Mouse (Mus musculus) heart, postnatal 36 days (tissue): ENCODE data around the gene Ackr1. TPM values are rescaled to one million over a fixed set of nuclear protein-coding genes. Genes with fewer than 3 reads are reported as not detected.

Experiments used
- DNase-seq, 2 experiments: peaks; one replicate each; pipeline ENCODE4 v3.0.0; 2021 to 2022
- intact Hi-C: fragments of 180-260 bp; cut with DNase I; formaldehyde crosslinking; loops from one replicate; pipeline ENCODE4 v1.15.1; 2025
- total RNA-seq, 2 experiments: library from RNA; stranded (reverse); gene quantifications; 2 replicates each; pipeline ENCODE4 v1.2.3; 2021

Gene Ackr1
- total RNA-seq = under 1 TPM; 0.38 to 0.78 TPM

DNA sequence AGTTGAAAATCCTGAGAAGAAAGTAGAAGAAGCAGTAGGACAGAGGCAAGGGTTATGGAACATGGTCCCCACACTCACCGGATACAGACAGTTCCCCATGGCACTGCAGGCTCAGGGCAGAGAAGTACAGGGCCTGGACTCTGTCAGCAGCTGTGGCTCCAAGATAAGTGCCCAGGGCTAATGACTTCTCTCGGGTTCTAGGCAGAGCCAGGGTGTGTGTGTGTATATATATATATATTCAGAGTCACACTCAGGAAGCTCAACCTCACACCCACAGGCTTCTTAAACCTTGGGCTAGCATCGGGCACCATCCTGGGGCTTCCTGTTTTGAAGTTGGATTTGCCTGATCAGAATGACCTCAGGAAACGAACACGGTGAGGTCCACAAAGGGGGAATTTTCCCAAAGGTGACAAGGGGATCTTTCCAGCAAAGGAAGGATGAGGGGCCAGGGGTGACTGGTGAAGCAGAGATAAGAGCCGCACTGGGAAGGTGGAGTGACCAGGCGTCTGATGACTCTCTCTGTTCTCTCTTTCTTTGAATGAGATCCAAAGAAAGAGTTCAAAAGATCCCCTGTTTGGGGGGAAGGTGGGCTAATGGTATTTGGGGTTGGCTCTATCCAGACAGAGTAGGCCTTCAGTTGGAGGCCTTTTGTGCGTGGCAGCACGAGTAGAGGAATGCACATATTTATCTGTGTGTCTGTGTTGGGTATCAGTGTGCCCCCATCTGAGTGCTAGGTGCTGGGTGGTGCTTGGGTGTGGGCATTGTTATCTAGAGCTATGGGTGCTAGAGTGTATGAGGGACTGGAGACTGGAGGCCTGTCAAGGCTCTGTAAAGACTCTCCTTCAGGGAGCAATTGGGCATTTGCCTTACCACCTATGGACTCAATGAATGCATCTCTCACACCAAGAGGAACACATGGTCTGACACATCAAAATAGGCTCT is at the start of gene Ackr1:
Gene Ackr1 (minus strand): TSS at position 439 of the 942 bp plus-strand sequence.
- DNase-seq = no peak
- intact Hi-C loops = no loop called here

DNA sequence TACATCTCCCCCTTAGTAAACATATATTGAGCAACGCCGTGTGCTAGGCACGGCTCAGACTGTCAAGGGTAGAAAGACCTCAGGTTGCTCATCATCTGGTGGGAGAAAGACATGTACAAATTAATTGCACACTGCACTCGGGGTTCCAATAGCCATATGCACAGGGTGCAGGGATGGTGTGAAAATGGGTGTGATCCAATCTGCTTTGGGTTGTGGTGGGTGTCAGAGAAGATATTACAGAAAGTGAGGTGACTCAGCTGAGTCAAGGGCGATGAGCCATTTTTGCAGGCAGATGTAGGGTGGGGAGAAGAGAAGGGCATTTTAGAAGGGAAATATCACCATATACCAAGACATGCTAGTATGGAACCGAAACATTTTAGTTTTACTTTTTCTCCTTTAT is 47.9 kb upstream of the Ackr1 start:
- no peak for DNase-seq
- intact Hi-C loops = no loop called here

DNA sequence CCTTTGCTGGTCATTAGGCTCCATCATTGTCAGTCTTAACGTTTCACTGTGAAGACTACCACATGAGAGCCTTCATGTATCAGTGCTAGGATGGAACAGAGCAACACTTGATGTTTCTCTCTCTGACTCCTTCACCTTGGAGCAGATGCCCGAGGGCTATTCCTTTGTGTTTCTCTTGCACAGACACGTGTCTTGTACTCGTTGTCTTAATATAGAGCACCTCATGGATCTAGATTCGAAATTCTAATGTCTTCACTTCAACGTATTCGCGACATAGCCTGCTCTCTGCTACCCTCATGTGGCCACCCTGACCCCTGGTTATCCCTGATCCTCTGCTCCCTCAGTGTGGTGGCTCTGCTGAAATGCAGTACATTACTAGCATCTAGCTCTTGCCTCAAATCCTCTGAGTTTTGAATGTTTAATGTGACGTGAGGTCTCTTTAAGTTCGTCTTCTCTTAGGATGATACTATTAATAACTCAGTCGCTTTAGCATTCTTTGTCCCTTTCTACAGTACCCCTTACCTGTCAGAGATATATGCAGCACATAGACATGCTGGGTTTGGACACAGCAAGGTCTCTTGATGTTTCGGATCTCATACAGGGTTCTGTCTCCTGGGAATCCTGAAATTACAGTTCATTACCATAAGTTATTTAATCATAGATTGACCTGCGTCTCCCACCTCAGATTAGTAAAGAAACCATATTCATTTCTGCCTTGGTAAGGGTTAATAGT is 44.0 kb upstream of the Ackr1 start:
- DNase-seq = peak; percentile 38 to 52
- intact Hi-C loops = loop anchor here (2.0 kb wide), 2 partner anchors 39 to 53 kb away; no protein-coding TSS in a partner anchor

DNA sequence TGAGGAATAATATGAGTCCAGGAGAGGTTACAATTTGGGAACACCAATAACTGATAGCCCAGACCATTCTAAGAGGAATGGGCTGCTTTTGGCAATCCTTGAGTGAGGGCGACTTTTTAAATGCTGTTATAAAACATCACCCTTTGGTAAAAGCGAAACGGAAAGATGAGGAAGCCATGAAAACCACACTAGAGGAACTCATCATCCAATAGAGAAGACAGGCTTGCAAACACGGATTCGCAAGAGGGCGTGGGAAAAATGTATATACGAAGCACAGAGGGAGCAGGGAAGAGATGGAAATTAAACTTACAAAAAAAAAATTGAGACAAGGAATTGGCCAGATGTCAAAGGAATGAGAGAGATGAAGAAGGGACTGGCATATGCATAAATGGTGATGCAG is 40.5 kb upstream of the Ackr1 start:
- intact Hi-C loops = no loop called here
- no peak for DNase-seq

DNA sequence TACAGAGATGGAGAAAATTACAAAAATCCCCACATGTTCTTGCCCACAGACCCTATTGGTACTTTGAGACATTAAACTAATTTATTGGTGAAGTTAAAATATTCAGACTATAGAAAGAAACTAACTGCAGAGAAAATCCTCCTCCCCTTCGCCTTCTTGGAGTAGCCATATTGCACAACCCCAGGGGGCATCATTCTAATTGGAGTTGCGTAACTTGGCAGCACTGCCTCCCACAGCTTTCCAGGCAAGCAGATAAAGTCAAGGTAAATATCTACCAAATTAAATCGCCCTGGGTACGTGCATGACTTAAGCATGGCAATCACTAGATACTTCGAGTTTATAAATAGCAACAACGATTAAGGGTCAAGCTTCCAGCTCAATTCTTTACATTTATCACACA is 38.0 kb upstream of the Ackr1 start:
- DNase-seq = no peak
- intact Hi-C loops = no loop called here

DNA sequence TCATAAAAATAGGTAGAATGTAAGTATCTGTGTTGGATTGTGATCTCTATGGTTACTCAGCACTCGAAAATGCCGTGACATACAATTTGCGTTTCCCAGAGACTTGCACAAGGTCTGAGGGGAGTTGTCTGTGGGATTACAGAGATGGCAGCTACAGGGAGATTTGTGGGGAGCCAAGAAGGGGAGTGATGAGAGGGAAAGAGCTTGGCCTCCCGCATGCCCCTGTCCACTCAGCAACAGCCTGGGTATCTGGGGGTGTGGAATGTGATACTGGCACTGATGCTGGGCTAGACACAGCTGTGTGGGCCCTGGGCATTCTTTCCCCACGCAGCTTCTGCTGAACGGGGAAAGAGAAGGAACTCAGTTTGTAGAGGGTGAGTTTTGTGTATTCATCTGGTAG is 36.9 kb upstream of the Ackr1 start:
- intact Hi-C loops = no loop called here
- DNase-seq = no peak

DNA sequence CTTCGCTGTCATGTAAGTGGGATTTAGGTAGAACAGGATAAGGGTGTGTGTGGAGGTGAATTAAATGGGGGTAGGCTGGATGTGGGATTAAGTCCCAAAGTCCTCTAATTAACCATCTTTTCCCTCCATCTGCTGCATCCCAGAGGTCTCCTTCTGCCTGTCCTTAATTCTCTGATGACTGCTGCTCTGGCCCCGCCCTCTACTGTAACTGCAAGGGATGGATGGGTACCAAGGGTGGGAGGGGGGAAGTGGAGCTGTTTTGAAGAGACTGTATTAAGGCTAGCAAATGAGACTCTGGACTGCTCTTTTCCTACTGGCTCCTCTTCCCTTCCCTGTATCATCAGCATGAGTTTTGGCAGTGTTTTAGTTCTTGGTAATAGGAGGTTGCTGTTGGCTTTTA is 36.1 kb upstream of the Ackr1 start:
- intact Hi-C loops = no loop called here
- no peak for DNase-seq

DNA sequence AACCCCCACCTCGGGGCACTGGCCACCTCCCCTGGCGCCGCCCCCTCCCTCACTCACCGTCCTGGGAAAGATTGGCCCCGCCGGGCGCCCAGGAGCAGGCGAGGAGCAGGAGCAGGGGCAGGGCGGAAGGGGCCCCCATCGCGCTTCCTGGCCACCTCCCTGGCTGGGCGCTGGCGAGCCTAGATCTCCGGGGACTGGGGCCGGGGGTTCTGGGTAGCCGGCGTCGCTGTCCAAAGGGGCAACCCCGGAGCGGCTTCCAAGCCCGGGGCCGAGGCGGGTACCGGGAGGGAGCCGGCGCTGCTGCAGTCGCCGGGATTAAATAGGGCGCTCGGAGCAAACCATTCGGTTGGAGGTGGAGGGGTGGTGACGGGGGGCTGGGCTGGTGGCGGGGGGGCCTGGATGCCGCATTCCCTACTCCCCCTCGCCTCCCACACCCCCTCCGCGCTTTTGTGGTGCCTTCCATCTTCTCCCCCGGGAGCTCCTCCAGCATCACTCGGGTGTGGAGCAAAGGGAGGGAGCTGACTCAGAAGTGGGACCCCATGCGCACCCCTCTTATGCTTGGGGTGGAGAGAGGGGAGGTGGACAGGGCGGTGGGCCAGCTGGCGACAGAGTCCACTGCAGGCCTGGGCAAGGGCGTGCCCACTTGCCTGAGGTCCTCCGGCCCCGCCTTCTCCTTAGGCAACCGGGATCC is 34.0 kb upstream of the Ackr1 start, which contains the start of gene Cadm3:
Gene Cadm3 (minus strand): TSS at position 340 of the 691 bp plus-strand sequence.
- intact Hi-C loops = no loop called here
- peak in 1 of 2 experiments; percentile 11 for DNase-seq

DNA sequence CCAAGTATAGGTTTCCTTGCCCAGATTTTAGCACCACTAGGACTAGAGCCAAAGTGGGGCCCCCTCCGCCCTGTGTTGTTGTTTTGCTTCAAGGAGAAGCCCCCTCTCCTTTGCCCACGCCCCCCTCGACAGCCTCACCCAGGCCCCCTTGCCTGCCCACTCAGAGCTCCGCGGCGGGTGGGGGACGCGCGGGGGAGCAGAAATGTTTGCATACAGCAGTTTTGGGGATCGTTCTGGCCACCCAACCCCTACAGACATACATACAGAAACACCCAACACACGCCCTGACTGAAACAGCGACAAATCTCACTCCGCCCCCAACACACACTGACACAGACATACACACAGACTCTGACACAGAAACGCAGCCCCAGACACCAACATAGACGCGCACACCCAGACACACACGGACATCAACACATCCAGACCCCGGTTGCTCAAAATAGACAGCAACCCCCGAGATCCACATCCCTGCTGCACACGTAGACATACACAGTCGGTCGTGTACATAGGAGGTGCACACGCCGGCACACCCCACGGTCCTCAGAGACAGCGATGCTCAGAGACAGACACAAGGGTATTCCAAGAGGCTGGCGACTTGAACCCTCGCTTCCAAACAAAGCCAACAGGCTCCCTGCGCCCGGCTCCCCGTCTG is 33.3 kb upstream of the Ackr1 start:
- intact Hi-C loops = no loop called here
- no peak for DNase-seq

DNA sequence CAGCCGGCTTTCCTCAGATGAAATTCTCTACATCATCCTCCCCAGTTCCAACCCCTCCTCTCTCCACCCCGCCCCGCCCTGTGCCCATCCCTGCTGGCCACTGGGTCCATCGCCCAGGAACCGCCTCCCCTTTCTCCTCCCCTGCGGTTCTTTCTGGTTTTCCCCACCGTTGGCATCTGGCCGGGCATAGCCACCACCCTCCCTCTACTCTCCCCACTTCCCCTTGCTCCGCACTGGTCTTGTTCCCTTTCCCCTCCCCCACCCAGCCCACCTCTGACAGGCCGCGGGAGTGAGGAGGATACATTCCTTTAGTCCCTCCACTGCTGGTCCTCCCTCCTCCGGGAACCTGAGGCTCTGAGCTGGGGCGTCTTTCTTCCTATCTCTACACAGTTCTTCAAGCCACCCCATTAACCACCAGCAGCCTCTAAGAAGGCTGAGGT is 32.4 kb upstream of the Ackr1 start:
- no peak for DNase-seq
- intact Hi-C loops = no loop called here

DNA sequence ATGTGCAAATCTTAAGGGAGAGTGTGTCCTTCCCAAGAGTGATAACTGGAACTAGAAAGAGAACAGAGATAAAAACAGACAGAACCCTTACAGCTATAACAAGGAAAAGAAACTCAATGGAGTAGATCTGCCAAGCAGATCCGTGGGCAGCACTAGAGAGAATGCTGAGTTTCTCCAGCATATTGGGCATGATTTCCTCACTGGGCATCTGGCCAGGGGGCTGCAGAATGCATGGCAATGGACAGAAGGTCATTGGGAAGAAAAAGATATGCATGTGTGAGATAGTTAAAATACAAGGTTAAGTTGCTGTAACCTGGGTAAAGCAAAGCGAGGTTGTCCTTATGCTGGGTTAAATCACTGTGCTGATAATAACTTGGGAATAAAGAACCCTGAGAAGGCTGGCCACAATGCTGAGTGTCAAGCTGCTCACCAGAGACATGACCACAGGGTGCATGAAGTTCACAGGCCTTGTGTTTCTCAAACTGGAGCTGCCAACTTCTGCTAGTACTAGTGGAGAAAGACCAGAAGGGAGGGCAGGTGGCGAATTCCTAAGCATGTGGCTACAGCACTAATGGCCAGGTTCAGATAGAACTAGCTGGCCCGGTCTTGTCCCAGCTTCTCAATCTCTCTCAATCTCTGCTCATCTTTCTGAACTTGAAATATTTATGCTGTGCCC is 30.7 kb upstream of the Ackr1 start:
- intact Hi-C loops = no loop called here
- no peak for DNase-seq

DNA sequence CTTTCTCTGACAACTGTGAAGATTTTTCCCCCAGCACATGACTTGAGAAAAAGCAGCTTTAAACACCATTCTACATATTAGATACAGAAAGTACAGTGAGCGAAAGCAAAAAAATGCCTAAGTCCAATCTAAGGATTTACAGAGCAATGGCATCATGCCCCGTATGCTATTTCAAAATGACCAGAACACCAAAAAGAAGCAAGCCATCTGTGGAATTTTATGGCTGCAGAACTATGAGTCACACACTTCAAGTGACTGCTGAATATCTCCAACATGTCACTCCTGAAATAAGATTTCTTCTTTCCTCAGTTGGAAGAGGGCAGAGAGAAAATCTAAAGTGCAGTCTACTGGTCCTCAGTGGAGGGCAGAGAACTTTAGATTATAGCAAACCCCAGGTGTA is 29.9 kb upstream of the Ackr1 start:
- intact Hi-C loops = no loop called here
- no peak for DNase-seq

DNA sequence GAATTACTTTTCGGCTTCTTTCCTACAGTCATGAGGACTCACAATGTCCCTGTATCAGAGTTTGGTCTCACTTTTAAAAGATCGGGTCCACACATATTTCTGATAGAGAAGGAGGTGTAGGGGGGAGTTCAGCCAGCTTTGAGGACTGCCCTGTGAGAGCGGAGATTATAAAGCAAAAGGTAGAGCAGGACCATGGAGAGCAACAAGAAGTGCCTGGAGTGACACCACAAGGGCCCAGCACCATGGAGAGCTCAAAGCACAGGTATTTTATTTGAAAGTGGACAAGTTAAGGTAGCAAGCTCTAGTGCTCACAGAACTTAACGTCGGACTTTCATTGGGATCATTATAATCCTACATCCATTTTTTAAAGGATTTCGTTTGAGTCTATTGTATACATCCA is 28.1 kb upstream of the Ackr1 start:
- peak; percentile 22 to 28 for DNase-seq
- intact Hi-C loops = no loop called here

DNA sequence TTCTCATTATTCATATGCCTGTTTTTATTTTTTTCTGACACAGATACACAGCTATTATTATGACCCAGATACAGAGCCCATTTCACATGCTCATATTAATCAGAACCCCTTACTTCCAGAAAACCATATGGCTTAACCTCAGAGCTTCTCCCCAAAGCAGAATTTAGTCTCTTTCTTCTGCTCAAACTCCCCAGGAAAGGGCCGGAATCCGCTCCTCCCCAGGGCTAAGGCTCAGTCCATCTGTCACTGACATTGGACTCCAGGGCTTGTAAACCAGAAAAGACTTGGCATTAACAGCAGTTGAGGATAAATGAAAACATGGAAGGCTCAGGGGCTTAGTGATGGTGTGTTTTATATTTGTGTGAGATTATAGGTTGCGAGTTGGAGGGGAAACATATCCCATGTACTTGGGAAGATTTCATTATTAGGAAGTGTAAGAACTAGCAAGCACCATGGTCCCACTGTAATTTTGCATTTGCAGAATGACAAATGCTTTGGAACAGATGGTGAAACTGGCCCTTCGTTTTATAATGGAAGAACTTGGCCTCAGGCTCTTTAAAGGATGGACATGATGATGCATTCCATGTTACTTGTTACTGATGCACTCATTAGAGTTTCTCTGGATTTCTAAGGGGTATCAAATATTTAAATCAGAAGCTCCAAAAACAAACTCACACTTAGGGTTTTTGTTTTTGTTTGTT is 26.2 kb upstream of the Ackr1 start:
- no peak for DNase-seq
- intact Hi-C loops = no loop called here

DNA sequence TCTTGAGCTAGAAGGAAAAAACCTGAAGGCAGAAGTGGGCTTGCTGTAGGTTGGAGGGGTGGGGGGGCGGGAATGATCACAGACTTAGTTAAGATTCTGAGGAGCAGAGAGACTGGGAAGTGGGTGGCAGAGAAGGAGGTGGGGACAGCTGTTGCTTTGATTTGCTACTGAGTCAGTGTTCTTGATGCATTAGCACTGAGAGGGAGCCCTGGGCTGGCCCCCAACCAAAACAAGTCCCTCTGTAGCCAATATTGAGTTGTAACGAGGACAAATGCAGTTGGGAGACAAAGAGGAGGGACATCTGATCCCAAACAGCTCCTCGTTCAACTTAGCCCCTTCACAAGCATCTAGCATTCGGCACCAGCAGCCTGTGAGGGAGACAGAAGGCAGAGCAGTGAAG is 24.2 kb upstream of the Ackr1 start:
- DNase-seq = no peak
- intact Hi-C loops = no loop called here

DNA sequence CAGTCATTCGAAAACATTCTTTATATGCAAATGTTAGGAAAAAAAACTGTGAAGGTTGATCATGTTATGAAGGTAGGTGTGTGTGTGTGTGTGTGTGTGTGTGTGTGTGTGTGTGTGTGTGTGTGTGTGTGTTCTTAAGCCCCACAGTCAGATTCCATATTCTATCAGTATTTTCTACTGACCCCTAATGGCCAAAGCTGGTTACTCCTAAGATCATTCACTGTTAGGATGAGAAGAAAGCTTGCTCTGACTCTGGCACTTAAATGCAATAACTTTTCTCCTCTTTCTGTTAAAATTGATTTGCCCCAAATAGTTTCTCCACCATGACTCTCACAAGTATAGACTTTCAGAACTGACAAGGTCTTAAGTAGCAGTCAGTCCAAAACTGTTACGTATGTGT is 23.1 kb upstream of the Ackr1 start:
- no peak for DNase-seq
- intact Hi-C loops = no loop called here

DNA sequence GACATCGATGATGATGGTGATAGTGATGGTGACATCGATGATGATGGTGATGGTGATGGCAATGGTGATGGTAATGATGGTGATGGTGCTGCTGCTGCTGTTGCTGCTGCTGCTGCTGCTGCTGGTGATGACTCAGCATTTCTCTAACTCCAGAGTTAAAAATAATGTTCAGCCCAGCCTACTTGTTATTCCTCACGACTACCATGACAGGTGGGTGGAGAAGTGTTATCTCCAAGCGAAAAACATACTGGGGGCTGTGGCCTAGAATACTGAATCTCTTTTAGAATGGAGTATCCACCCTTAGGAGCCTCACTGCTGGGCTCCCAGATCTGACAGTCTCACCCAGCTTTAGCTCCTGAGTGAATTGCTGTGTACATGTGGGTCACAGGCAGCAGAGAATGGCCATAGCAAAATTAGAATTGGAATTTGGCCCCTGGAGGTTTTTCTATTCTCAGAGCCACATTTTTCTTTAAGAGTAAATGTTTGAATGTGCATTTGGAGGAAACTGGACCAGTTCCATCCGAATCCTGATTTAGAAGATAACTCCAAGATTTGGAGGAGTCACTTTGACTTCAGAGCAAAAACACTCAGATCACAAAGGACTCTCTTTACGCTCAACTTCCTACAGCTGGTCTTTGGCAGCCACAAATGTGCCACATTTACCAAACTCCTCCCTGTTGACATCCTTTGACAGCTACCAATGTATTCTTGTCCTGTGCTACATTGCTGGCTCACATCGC is 21.7 kb upstream of the Ackr1 start:
- DNase-seq = no peak
- intact Hi-C loops = no loop called here

DNA sequence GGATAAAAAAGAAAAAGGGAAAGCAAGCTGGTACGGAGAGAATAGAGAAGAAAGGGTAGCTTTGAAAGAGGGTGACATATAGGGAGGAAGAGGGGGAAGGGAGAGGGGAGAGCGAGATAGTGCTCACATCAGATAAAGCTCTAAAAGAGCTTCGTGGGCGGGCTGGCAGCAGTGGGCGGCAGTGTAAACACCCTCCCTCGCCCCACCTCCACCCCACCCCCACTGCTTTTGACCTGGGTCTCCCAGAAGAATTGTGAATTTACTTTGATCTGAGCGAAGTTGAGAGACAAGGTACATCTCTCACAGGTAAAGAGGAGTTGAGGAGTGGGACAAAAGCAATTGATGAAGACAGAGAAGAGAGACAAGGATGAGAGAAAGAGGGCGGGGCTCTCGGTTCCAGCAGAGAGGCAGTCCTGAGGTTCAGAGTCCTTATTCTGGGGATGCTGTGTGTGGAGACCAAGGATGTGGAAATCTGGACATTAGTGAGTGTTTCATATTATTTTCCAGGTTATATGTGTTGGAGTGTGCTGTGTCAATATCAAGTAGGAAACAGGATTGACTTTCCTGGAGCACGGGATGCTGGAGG is 16.9 kb upstream of the Ackr1 start, which contains the start of gene Aim2:
Gene Aim2 (plus strand): TSS at position 508 of the 586 bp plus-strand sequence.
- no peak for DNase-seq
- intact Hi-C loops = no loop called here
